Mouse (Mus musculus) right cerebral cortex, postnatal 10 days (tissue): ENCODE results near the gene Slc36a2.
A peak's percentile ranks its signal among the peaks of the same experiment; 100 is the strongest.
"Not testable (repeated sequence)": the region's sequence is repeated elsewhere in the genome, so short reads cannot be mapped to it uniquely, and the experiment has no call there.

ENCODE experiments used
- DNase-seq, 2 experiments: peaks; one replicate each; pipeline ENCODE4 v3.0.0; 2021; ENCODE audit warnings: low spot score in 2 of 2

Slc36a2 gene

DNA sequence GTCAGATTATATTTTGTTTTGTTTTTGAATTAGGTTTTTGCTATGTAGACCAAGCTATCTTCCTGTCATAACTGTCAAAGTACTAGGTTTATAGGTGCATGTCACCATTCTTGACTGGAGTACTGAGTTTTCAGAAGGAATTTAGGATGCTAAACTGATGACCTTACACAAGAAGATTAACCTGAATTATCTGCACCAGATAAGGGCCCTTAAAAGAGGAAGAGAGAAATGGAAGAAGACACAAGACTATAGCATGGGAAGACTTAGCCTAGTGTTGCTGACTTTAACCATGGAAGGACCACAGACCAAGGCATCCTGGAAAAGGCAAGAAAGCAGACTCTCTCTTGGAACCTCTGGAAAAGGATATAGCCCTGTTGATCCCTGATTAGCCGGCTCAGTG is 51.7 kb downstream of the Slc36a2 start:
- DNase-seq = no peak

- DNase-seq = no peak
Measured at GRCm38 (mm10) chr11:55131946-55132345, 52.9 kb downstream of the Slc36a2 start.

GRCm38 (mm10) chr11:55131077-55131742 is 53.7 kb downstream of the Slc36a2 start:
- DNase-seq = no peak

- DNase-seq = no peak
Measured at GRCm38 (mm10) chr11:55128411-55128810, 56.5 kb downstream of the Slc36a2 start.

DNA sequence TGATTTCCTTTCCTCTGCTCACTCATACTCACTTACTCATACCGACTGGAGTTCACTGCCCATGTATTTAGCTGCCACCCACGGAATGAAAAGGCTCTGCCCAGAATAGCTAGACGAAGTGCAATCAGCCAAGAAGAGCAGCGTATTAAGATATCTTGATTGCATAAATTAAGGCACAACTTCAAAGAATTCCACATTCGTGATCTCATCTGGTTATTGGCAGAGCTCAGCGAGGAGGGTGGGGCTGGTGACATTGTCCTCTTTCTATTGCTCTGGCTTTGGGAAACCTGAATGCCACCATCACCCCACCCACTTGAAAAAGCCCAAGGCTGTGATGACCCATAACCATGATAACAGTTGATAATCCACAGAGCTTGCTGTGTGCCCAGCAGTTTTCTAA is 56.9 kb downstream of the Slc36a2 start:
- peak in 1 of 2 experiments; percentile 51 for DNase-seq

DNA sequence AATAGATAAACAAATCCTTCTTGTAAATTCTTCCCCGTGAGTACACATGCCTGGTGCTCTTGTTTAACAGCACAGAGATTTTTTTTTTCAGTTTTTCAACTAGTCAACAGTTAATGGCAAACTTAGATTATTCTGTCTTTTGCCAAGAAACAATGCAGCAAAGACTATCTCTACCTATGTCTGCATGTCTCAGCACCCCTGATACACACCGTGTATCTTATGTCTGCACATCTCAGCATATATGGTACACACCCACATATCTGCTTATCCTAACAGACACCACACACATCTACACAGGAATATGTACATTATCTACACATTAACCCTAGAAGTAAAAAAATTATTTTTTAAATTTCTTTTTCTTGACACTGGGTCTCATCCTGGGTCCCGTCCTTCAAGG is 58.2 kb downstream of the Slc36a2 start:
- no peak for DNase-seq

GRCm38 (mm10) chr11:55121430-55121829 is 63.4 kb downstream of the Slc36a2 start:
- DNase-seq = no peak

DNA sequence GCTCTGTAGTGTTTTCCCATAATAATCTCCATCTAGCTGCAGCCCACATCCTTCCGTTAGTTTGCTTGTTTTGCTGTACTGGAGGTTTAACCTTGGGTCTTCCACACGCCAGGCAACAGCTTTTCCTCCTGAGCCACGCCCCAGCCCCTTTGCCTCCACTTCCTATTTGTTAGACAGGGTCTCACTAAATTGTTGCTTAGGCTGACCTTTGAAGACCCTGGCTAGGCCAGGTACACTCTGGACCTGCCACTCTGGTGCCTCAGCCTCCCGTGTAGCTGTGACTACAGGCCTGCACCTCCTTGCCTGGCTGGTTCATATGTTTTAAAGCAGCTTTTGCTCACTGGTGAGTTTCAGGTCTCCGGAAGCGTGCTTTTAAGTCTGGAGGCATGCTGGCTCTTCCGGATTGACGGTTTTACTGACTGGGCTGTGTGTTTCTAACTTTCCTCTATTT is 64.0 kb downstream of the Slc36a2 start:
- no peak for DNase-seq

DNA sequence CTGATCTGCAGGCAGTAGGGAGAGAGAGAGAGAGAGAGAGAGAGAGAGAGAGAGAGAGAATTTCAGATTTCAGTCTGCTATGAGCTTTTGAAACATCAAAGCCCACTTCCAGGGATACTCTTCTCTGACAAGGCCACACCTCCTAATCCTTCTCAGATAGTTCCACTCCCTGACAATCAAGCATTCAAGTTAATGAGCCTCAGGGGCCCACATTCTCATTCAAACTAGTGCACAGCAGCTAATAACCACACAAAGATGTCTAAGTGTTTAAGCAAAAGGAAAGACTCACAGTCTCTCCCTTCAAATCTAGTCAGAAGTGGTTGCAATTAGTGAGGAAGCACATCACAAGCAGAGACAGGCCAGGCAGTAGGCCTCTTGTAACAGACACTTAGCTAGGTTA is 64.6 kb downstream of the Slc36a2 start:
- DNase-seq = no peak

- DNase-seq = no peak
Measured at GRCm38 (mm10) chr11:55117031-55117430, 67.8 kb downstream of the Slc36a2 start.

DNA sequence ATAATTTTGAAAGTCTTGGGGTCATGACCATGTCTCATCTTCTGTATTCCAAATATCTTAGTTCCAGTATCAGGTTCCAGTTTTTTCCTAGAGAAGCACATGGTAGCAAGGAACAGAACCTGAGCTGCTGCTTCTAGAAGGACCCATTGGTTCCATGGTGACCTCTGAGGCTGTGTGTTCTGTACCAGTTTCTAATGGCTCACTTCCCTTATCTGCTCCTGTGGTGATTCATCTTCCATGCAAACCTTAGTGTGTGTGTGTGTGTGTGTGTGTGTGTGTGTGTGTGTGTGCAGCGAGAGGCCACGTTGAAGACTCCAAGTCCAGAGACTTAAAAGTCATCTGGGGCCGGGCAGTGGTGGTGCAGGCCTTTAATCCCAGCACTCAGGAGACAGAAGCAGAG is 68.9 kb downstream of the Slc36a2 start:
- no peak for DNase-seq

DNA sequence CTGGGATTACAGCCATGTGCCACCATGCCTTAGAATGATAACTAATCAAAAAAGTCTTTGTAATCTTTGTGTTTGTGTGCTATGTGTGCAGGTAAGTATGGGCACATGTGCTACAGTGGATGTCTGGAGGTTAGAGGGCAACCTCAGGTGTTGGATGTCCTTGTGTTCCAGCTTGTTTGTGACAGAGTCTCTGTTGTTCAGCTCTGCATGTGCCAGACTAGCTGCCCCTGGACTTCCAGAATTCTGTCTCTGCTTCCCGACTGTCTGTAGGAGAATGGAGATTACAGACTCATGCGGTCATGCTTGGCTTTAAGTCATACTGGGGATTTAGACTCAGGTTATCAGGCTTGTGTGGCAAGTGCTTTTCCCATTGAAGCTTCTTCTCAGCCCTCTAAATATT is 70.6 kb downstream of the Slc36a2 start:
- no peak for DNase-seq

GRCm38 (mm10) chr11:55113861-55114250 is 71.0 kb downstream of the Slc36a2 start:
- not testable (repeated sequence) for DNase-seq

- DNase-seq = peak; percentile 36 to 42
Measured at GRCm38 (mm10) chr11:55113209-55113860, 71.5 kb downstream of the Slc36a2 start.

DNA sequence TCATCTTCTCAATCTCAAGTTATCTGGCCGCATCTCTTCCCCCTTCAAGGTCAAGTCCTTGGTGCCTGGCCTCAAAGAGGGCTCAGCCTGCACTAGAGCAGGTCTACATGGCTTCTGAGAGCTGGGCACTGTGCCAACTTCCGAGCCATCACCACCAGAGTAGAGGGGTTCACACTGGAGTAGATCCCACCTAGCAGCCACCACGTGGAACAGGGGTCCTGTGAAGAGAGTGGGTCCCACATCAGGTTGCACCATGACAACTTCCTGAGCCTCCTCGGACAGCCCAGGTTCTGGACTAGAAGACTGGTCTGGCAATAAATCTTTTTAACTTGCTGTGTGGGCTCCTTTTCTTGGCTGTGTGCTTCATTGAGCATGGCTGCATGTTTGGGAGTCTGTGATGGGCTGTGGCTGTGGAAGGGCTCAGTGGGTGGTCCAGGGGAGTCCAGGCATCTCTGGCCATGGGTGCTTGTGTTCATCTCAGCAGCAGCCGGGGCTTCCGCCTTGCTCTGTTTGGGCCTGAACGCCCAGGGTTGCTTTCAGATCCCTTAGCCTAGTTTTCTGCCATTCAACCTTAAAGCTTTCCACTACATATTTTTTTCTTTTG is 74.2 kb downstream of the Slc36a2 start:
- DNase-seq = no peak

DNA sequence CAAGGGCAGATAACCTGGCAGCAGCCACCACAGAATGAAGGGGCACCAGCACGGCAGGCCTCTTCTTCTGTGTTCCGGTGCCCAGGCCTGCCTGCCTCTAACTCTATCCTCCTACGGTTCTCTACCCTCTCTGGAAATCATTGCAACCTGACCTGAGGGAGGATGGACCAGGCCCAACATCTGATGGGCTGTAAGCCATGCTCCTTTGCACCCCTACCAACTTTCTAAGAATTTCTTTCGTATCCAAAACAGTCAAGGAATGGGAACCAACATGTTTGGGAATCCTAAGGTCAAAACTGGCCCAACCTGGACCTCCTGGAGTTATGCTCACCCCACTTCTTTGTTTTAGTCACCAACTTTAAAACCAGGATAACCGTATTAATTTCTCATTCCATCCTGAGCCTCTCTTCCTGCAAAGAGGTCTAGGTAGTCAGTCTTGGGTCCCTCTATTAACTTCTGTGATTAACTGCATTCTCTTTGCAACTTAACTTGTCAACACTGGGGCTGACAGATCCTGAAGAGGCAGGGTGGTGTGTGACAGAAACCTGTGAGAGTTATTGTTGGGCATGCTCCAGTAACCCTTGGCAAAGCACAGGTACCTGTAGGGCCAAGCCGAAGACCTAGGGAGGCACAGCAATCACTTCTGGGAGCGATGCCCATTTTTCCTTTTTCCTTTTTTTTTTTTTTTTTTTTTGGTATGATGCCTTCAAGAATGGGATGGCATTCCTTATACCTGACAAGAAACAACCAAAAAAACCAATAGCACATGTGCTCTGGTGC is 75.2 kb downstream of the Slc36a2 start:
- no peak for DNase-seq
